Mouse (Mus musculus): Measurements from ENCODE around the gene Tor3a. TPM values are rescaled to one million over a fixed set of nuclear protein-coding genes. Genes with fewer than 3 reads are reported as not detected.
A peak's percentile ranks its signal among the peaks of the same experiment; 100 is the strongest.

Tor3a gene
- 1.6 and 4.6 TPM in 2 replicates for polyA plus RNA-seq (2014; fragmentation: Nextera tagmentation; extraction: Ambion mirVana)

GRCm38 (mm10) chr1:156674195-156675000, at the start of gene Tor3a:
Gene Tor3a, minus strand, starts transcription at chr1:156674356.
- Histone ChIP-seq H3K27ac (replicated peaks; ENCODE audit: low read depth, low read length) (no peak within 1 kb of the TSS), H3K9me3 (ENCODE audit: control insufficient read depth, low read length) (no peaks in the 10 kb centered on the region), H3K27me3 (ENCODE audit: control insufficient read depth, insufficient read depth, low read length) (0 out of 2 replicates have a peak, but pooled peaks cover 4% of the 10 kb centered on the region), H3K4me2 (ENCODE audit: low read length) (peak within 1 kb of the TSS; percentile 95), H3K36me3 (ENCODE audit: control insufficient read depth, insufficient read depth, low read length) (no peaks in the 10 kb centered on the region), H3K4me3 (replicated peaks; ENCODE audit: low read depth, low read length) (peak within 1 kb of the TSS; percentile 48), H3K4me1 (ENCODE audit: control insufficient read depth, insufficient read depth, low read length) (peaks cover 12% of the 10 kb centered on the region), H3K9ac (replicated peaks; ENCODE audit: low read length) (peak within 1 kb of the TSS; percentile 55)
- 8% methylated on average over 37 of the region's 37 CpGs for WGBS
- ATAC-seq (ENCODE audit: low FRiP score, low TSS enrichment) (peak; percentile 27; the same call in 1 of the 2 replicates), DNase-seq (peak; percentile 76)

GRCm38 (mm10) chr1:156722089-156722488, 47.9 kb upstream of the Tor3a start:
- ATAC-seq (ENCODE audit: low FRiP score, low TSS enrichment) = no peak
- H3K9me3 ChIP-seq (ENCODE audit: control insufficient read depth, low read length) = no peaks in the 10 kb centered on the region
- peaks cover 5% of the 10 kb centered on the region; the same call in 1 of the 2 replicates for H3K4me1 ChIP-seq (ENCODE audit: control insufficient read depth, insufficient read depth, low read length)
- H3K27ac ChIP-seq (replicated peaks; ENCODE audit: low read depth, low read length) = no peak overlapping the region
- no peak overlapping the region for H3K4me2 ChIP-seq (ENCODE audit: low read length)
- H3K9ac ChIP-seq (replicated peaks; ENCODE audit: low read length) = no peak overlapping the region
- no peaks in the 10 kb centered on the region for H3K27me3 ChIP-seq (ENCODE audit: control insufficient read depth, insufficient read depth, low read length)
- H3K4me3 ChIP-seq (replicated peaks; ENCODE audit: low read depth, low read length) = no peak overlapping the region
- WGBS = 67% methylated on average over 6 of the region's 6 CpGs
- DNase-seq = peak; percentile 9
- H3K36me3 ChIP-seq (ENCODE audit: control insufficient read depth, insufficient read depth, low read length) = no peaks in the 10 kb centered on the region

GRCm38 (mm10) chr1:156720046-156720445, 45.9 kb upstream of the Tor3a start:
- H3K4me2 ChIP-seq (ENCODE audit: low read length) = no peak overlapping the region
- WGBS = 53% methylated on average over 4 of the region's 4 CpGs
- H3K4me3 ChIP-seq (replicated peaks; ENCODE audit: low read depth, low read length) = no peak overlapping the region
- no peaks in the 10 kb centered on the region for H3K27me3 ChIP-seq (ENCODE audit: control insufficient read depth, insufficient read depth, low read length)
- DNase-seq = no peak
- no peak overlapping the region for H3K27ac ChIP-seq (replicated peaks; ENCODE audit: low read depth, low read length)
- peaks cover 5% of the 10 kb centered on the region; the same call in 1 of the 2 replicates for H3K4me1 ChIP-seq (ENCODE audit: control insufficient read depth, insufficient read depth, low read length)
- ATAC-seq (ENCODE audit: low FRiP score, low TSS enrichment) = no peak
- no peak overlapping the region for H3K9ac ChIP-seq (replicated peaks; ENCODE audit: low read length)
- no peaks in the 10 kb centered on the region for H3K9me3 ChIP-seq (ENCODE audit: control insufficient read depth, low read length)
- H3K36me3 ChIP-seq (ENCODE audit: control insufficient read depth, insufficient read depth, low read length) = no peaks in the 10 kb centered on the region

- Histone ChIP-seq H3K9ac (replicated peaks; ENCODE audit: low read length) (peak within 1 kb of the TSS; percentile 86), H3K36me3 (ENCODE audit: control insufficient read depth, insufficient read depth, low read length) (no peaks in the 10 kb centered on the region), H3K4me3 (replicated peaks; ENCODE audit: low read depth, low read length) (peak within 1 kb of the TSS; percentile 88), H3K27ac (replicated peaks; ENCODE audit: low read depth, low read length) (peak within 1 kb of the TSS; percentile 94), H3K9me3 (ENCODE audit: control insufficient read depth, low read length) (no peaks in the 10 kb centered on the region), H3K27me3 (ENCODE audit: control insufficient read depth, insufficient read depth, low read length) (no peaks in the 10 kb centered on the region), H3K4me1 (ENCODE audit: control insufficient read depth, insufficient read depth, low read length) (peaks cover 5% of the 10 kb centered on the region; the same call in 1 of the 2 replicates), H3K4me2 (ENCODE audit: low read length) (peak within 1 kb of the TSS; percentile 70)
- ATAC-seq (ENCODE audit: low FRiP score, low TSS enrichment) (peak; percentile 98), DNase-seq (peak; percentile 97)
- WGBS = under 1% methylated on average over 46 of the region's 47 CpGs
Observed at GRCm38 (mm10) chr1:156718950-156719805, 45.0 kb upstream of the Tor3a start, which contains the start of gene Fam20b. Gene Fam20b, minus strand, starts transcription at chr1:156719086.

GRCm38 (mm10) chr1:156718286-156718949, 44.3 kb upstream of the Tor3a start:
- Histone ChIP-seq H3K9me3 (ENCODE audit: control insufficient read depth, low read length) (no peaks in the 10 kb centered on the region), H3K4me2 (ENCODE audit: low read length) (peak overlapping the region; percentile 68), H3K27ac (replicated peaks; ENCODE audit: low read depth, low read length) (peak overlapping the region; percentile 94), H3K36me3 (ENCODE audit: control insufficient read depth, insufficient read depth, low read length) (no peaks in the 10 kb centered on the region), H3K4me1 (ENCODE audit: control insufficient read depth, insufficient read depth, low read length) (peaks cover 5% of the 10 kb centered on the region; the same call in 1 of the 2 replicates), H3K4me3 (replicated peaks; ENCODE audit: low read depth, low read length) (peak overlapping the region; percentile 88), H3K27me3 (ENCODE audit: control insufficient read depth, insufficient read depth, low read length) (no peaks in the 10 kb centered on the region), H3K9ac (replicated peaks; ENCODE audit: low read length) (peak overlapping the region; percentile 86)
- WGBS = under 1% methylated on average over 57 of the region's 73 CpGs
- ATAC-seq (ENCODE audit: low FRiP score, low TSS enrichment) (peak; percentile 89), DNase-seq (peak; percentile 84)

- Histone ChIP-seq H3K4me1 (ENCODE audit: control insufficient read depth, insufficient read depth, low read length) (peaks cover 5% of the 10 kb centered on the region; the same call in 1 of the 2 replicates), H3K36me3 (ENCODE audit: control insufficient read depth, insufficient read depth, low read length) (no peaks in the 10 kb centered on the region), H3K27me3 (ENCODE audit: control insufficient read depth, insufficient read depth, low read length) (no peaks in the 10 kb centered on the region), H3K4me3 (replicated peaks; ENCODE audit: low read depth, low read length) (peak overlapping the region; percentile 88), H3K9ac (replicated peaks; ENCODE audit: low read length) (peak overlapping the region; percentile 86), H3K4me2 (ENCODE audit: low read length) (peak overlapping the region; percentile 68), H3K27ac (replicated peaks; ENCODE audit: low read depth, low read length) (peak overlapping the region; percentile 94), H3K9me3 (ENCODE audit: control insufficient read depth, low read length) (no peaks in the 10 kb centered on the region)
- 11% methylated on average over 13 of the region's 13 CpGs for WGBS
- no peak for DNase-seq
- ATAC-seq (ENCODE audit: low FRiP score, low TSS enrichment) = no peak
Observed at GRCm38 (mm10) chr1:156717751-156718285, 43.7 kb upstream of the Tor3a start.

- H3K4me3 ChIP-seq (replicated peaks; ENCODE audit: low read depth, low read length) = no peak overlapping the region
- no peak overlapping the region for H3K9ac ChIP-seq (replicated peaks; ENCODE audit: low read length)
- H3K36me3 ChIP-seq (ENCODE audit: control insufficient read depth, insufficient read depth, low read length) = no peaks in the 10 kb centered on the region
- 90% methylated on average over 6 of the region's 6 CpGs for WGBS
- H3K27ac ChIP-seq (replicated peaks; ENCODE audit: low read depth, low read length) = no peak overlapping the region
- no peaks in the 10 kb centered on the region for H3K27me3 ChIP-seq (ENCODE audit: control insufficient read depth, insufficient read depth, low read length)
- DNase-seq (no peak), ATAC-seq (ENCODE audit: low FRiP score, low TSS enrichment) (no peak)
- H3K4me1 ChIP-seq (ENCODE audit: control insufficient read depth, insufficient read depth, low read length) = peaks cover 5% of the 10 kb centered on the region; the same call in 1 of the 2 replicates
- H3K4me2 ChIP-seq (ENCODE audit: low read length) = no peak overlapping the region
- no peaks in the 10 kb centered on the region for H3K9me3 ChIP-seq (ENCODE audit: control insufficient read depth, low read length)
Observed at GRCm38 (mm10) chr1:156716681-156717080, 42.5 kb upstream of the Tor3a start.

Data from midbrain, embryonic 14.5 days (tissue).